Mouse (Mus musculus) CH12.LX (cell line): ENCODE measurements around the gene Celf2.

ENCODE experiments used
- EP300 ChIP-seq: IDR thresholded peaks from 2 replicates; pipeline ENCODE4 v1.6.1; 2011; ENCODE audit warnings: low read length, improper control_type of control experiment
- MEF2A ChIP-seq: IDR thresholded peaks from 2 replicates; pipeline ENCODE4 v1.6.1; 2014; ENCODE audit warnings: low read depth, mild to moderate bottlenecking, inconsistent platforms, low read length, improper control_type of control experiment, borderline replicate concordance
- UBTF ChIP-seq: IDR thresholded peaks from 2 replicates; pipeline ENCODE4 v1.6.1; 2012; ENCODE audit warnings: low read depth, mild to moderate bottlenecking, inconsistent platforms, low read length, improper control_type of control experiment, moderate library complexity

GRCm38 (mm10) chr2:7083489-7084090 is 425.8 kb downstream of the Celf2 start:
- no peak for TF ChIP-seq EP300
- TF ChIP-seq MEF2A, result no peak
- no peak for TF ChIP-seq UBTF
